9 mouse cellular contexts compared by ENCODE assay signal in the genomic region with DNA sequence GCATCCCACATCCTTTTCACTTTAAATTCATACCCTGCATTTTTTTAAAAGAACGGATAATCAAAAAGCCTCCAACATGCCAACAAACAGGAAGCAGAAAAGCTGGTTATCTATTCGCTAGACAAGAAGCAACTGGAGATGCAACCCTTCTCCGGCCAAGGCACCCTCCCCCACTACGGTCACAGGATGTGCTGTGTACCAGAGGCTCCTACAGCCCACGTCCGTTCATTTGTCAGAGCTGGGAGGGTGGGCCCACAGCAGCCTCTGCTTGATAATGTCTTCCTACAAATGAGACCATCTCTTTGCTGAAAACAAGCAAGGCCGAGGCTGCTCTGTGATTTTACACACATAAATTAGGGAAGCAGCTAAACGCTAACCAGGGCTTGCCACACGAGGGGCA.
DNase-seq lines count a peak whose midpoint lies in the region; ATAC-seq and TF ChIP-seq lines count a peak whose summit lies in the region.
"Had no signal": no experiment of that assay in that cellular context is flagged by ENCODE, and none has a peak within 500 bp of the region (broad histone marks: within the 10 kb centered on the region; RNA-seq: fewer than 3 reads in every experiment).

No protein-coding gene starts in this region.

- H3K9ac ChIP-seq in forebrain, embryonic 11.5 days (ENCODE audit: low read length), result no peak overlapping the region
- H3K9ac ChIP-seq in liver, embryonic 15.5 days, result no peak overlapping the region
- H3K9ac ChIP-seq in stomach, postnatal 0 days (ENCODE audit: low read length), result no peak overlapping the region
- H3K9ac ChIP-seq: limb, embryonic 13.5 days had no signal

- H3K4me1 ChIP-seq in forebrain, embryonic 11.5 days (replicated peaks; ENCODE audit: control insufficient read depth, insufficient read depth, low read length), result peaks cover 4% of the 10 kb centered on the region; the same call in 1 of the 2 replicates
- peaks cover 30% of the 10 kb centered on the region for H3K4me1 ChIP-seq in forebrain, embryonic 10.5 days
- H3K4me1 ChIP-seq in liver, embryonic 15.5 days (replicated peaks), result peaks cover 26% of the 10 kb centered on the region
- H3K4me1 ChIP-seq in stomach, postnatal 0 days (replicated peaks; ENCODE audit: control insufficient read depth, insufficient read depth), result no peaks in the 10 kb centered on the region
- H3K4me1 ChIP-seq: limb, embryonic 13.5 days had no signal

- no peaks in the 10 kb centered on the region for H3K9me3 ChIP-seq in forebrain, embryonic 11.5 days (ENCODE audit: control insufficient read depth, low read length)
- H3K9me3 ChIP-seq in forebrain, embryonic 10.5 days, result no peaks in the 10 kb centered on the region
- H3K9me3 ChIP-seq in liver, embryonic 15.5 days (replicated peaks), result no peaks in the 10 kb centered on the region
- H3K9me3 ChIP-seq in stomach, postnatal 0 days (ENCODE audit: control insufficient read depth, low read length), result no peaks in the 10 kb centered on the region
- H3K9me3 ChIP-seq: limb, embryonic 13.5 days had no signal

- no peak for ATAC-seq in forebrain, embryonic 11.5 days (replicated peaks; ENCODE audit: low FRiP score)
- ATAC-seq in liver, embryonic 15.5 days (ENCODE audit: insufficient read depth), result peak; percentile 55; the same call in 1 of the 2 replicates
- ATAC-seq in stomach, postnatal 0 days (ENCODE audit: low FRiP score, low TSS enrichment), result no peak; the same call in 1 of the 2 replicates

- H3K4me2 ChIP-seq in forebrain, embryonic 11.5 days (ENCODE audit: low read depth, low read length, severe bottlenecking), result no peak overlapping the region
- peak overlapping the region; percentile 19; the same call in 1 of the 2 replicates for H3K4me2 ChIP-seq in liver, embryonic 15.5 days
- no peak overlapping the region for H3K4me2 ChIP-seq in stomach, postnatal 0 days (replicated peaks; ENCODE audit: low read depth)
- H3K4me2 ChIP-seq: limb, embryonic 13.5 days had no signal

- intact Hi-C loops in left cerebral cortex, postnatal 36 days (cut with DNase I), result no loop called here

- TF ChIP-seq CTCF in stomach, postnatal 0 days (IDR thresholded peaks at IDR 0.05; ENCODE audit: low read depth), result no peak

- H3K36me3 ChIP-seq in forebrain, embryonic 11.5 days (ENCODE audit: control insufficient read depth, insufficient read depth, low read length), result no peaks in the 10 kb centered on the region
- no peaks in the 10 kb centered on the region for H3K36me3 ChIP-seq in forebrain, embryonic 10.5 days (replicated peaks)
- no peaks in the 10 kb centered on the region for H3K36me3 ChIP-seq in liver, embryonic 15.5 days (replicated peaks)
- no peaks in the 10 kb centered on the region for H3K36me3 ChIP-seq in stomach, postnatal 0 days (ENCODE audit: control insufficient read depth, insufficient read depth, low read length)
- H3K36me3 ChIP-seq: limb, embryonic 13.5 days had no signal

- DNase-seq in forebrain, embryonic 11.5 days (ENCODE audit: low spot score), result peak; percentile 57
- DNase-seq in forebrain, embryonic 10.5 days (ENCODE audit: extremely low spot score, low spot score), result no peak
- peak; percentile 41 for DNase-seq in embryo, embryonic 11 days
- DNase-seq in heart, postnatal 4 days, result peak; percentile 51
- peak; percentile 22 for DNase-seq in stomach, postnatal 0 days (ENCODE audit: low spot score)
- no peak for DNase-seq in adrenal gland, adult 18-20 months (ENCODE audit: low spot score in 2 of 2)
- no peak for DNase-seq in left cerebral cortex, postnatal 36 days (ENCODE audit: low spot score in 2 of 2)

- no peak for TF ChIP-seq EP300 in stomach, postnatal 0 days (optimal IDR thresholded peaks at IDR 0.05)

- no peak overlapping the region for H3K27ac ChIP-seq in forebrain, embryonic 11.5 days (ENCODE audit: low read depth, low read length)
- no peak overlapping the region for H3K27ac ChIP-seq in forebrain, embryonic 10.5 days
- H3K27ac ChIP-seq in liver, embryonic 15.5 days (replicated peaks), result no peak overlapping the region
- H3K27ac ChIP-seq in stomach, postnatal 0 days (replicated peaks), result no peak overlapping the region
- H3K27ac ChIP-seq: limb, embryonic 13.5 days had no signal

- H3K27me3 ChIP-seq in forebrain, embryonic 11.5 days (ENCODE audit: control insufficient read depth, insufficient read depth, low read length), result no peaks in the 10 kb centered on the region
- H3K27me3 ChIP-seq in forebrain, embryonic 10.5 days (ENCODE audit: poor library complexity, severe bottlenecking), result no peaks in the 10 kb centered on the region
- H3K27me3 ChIP-seq in liver, embryonic 15.5 days, result no peaks in the 10 kb centered on the region
- H3K27me3 ChIP-seq in stomach, postnatal 0 days (ENCODE audit: control insufficient read depth, insufficient read depth, low read length), result no peaks in the 10 kb centered on the region
- H3K27me3 ChIP-seq: limb, embryonic 13.5 days had no signal

- no peak overlapping the region for H3K4me3 ChIP-seq in forebrain, embryonic 11.5 days (ENCODE audit: low read depth, low read length)
- no peak overlapping the region for H3K4me3 ChIP-seq in forebrain, embryonic 10.5 days
- no peak overlapping the region for H3K4me3 ChIP-seq in liver, embryonic 15.5 days (replicated peaks)
- no peak overlapping the region for H3K4me3 ChIP-seq in stomach, postnatal 0 days (ENCODE audit: low read depth, low read length)
- H3K4me3 ChIP-seq: limb, embryonic 13.5 days had no signal

- WGBS in forebrain, embryonic 11.5 days, result 46% methylated on average over 9 of the region's 9 CpGs
- WGBS in forebrain, embryonic 10.5 days, result 69% methylated on average over 9 of the region's 9 CpGs
- WGBS in liver, embryonic 15.5 days (ENCODE audit: insufficient replicate concordance), result 10% methylated on average over 9 of the region's 9 CpGs
- 43% methylated on average over 9 of the region's 9 CpGs for WGBS in stomach, postnatal 0 days

Comparison
In these comparisons a context has a peak if more than half of its experiments do, and no peak if none do; other contexts are left out.
1. DNase-seq: peak in forebrain, embryonic 11.5 days (single experiment), embryo, embryonic 11 days (single experiment), heart, postnatal 4 days (single experiment) and stomach, postnatal 0 days (single experiment); none in forebrain, embryonic 10.5 days (single experiment), adrenal gland, adult 18-20 months (0 of 2) and left cerebral cortex, postnatal 36 days (0 of 2).